Mouse (Mus musculus): ENCODE measurements around the gene Fam124b.

Fam124b gene

DNA sequence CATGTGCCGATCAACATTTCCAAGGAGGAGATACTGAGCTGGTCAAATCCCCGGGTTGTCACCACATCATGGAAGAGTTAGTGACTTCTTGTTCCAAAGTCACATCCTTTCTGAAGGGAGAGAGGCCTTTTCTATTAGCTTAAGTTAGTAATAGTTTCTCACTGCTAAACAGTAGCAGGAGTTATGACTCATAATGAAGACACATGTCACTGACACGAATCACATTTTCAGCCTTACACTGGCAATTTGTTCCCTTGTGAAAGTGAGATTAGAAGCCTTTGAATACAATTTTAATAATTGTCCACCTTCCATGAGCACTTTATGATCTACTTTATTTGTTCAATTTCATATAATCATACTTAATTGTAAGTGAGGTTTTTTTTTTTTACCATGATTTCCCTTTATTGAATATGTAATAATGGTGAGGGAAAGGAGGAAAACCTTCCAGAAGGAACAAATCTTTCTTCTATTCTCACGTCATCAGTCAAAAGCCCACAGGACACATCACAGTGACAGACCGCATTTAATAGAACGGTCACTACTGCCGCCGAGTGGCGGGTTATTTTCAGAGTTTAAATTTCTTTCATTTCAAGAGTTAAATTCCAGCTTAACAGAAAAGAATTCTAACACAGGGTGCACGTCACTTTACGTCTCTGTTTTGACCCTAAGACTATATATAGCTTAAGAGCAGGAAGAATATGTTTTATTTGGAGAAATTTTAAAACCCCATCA, 40.5 kb downstream of the Fam124b start:
- DNase-seq (ENCODE audit: low spot score in 2 of 2), result peak in 1 of 2 experiments; percentile 9

DNA sequence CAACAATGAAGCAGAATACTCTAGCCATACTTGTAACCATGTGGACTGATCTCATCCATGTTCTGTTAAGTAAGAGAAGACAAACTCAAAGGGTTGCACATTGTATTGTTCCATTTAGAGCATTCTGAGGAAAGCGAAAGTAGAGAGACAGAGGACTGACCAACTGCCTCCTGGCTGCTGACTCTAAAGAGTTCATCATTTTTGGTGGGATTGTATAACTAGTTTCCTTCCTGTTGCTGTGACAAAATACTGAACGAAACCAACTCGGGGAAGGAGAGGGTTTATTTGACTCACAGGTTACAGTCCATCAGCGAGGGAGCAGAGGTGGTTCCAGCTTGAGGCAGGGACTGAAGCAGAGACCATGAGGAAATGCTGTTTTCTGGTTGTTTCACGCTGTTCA, 50.6 kb downstream of the Fam124b start:
- DNase-seq (ENCODE audit: low spot score in 2 of 2), result no peak

DNA sequence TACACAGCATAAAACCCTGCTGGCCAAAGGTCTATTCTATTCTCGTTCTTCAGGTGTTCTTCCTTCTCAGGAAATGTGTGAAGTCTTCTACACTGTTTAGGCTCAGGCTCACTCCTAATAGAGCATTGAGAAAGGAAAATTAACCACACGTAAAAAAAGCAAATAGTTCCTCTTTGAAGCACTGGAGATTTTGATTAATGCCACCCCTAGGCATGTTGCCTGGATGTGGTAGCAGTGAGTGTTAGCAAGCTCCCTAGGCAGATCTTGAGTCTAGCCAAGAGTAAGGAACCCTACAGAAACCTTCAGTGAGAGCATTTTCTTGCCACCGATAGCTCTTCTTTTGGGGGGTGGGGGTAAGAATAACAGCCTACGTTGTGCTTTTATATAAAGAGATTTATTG, 51.7 kb downstream of the Fam124b start:
- no peak for DNase-seq (ENCODE audit: low spot score in 2 of 2)

DNA sequence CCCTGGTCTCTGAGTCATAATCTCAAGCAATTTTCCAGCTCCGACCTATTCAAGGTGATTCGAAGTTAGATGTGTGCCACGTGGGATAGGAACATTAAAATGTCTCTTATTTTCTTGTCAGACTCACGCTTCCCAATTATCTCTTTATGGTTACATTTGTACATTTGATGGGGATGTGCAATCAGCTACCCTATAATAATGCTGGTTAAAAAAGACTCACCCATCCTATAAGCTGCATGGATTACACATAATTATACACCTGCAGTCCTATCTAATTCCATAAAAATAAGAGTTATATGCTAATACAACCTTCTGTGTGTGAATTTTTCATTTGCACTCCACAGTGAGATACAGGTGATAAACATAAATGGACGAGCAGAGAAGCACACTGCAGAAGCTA, 52.9 kb downstream of the Fam124b start:
- no peak for DNase-seq (ENCODE audit: low spot score in 2 of 2)

DNA sequence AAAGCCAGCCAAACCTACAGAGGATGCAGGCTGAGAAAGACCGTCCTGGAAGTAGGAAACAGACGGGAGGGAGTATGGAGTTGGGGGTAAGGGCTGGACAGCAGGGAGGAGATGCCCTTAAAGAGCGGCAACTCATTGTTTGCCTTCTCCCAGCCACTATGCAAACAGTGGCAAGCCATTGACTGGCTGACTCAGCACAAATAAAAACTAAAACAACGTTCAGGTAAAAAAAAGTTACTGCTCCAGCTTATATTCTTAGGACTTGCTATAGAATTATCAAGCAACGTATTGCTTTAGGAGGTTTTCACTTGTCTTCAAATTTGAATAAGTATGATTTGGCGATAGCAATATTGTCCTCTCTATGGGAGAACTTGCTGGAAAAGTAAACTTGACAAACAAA, 55.3 kb downstream of the Fam124b start:
- DNase-seq (ENCODE audit: low spot score in 2 of 2), result no peak

DNA sequence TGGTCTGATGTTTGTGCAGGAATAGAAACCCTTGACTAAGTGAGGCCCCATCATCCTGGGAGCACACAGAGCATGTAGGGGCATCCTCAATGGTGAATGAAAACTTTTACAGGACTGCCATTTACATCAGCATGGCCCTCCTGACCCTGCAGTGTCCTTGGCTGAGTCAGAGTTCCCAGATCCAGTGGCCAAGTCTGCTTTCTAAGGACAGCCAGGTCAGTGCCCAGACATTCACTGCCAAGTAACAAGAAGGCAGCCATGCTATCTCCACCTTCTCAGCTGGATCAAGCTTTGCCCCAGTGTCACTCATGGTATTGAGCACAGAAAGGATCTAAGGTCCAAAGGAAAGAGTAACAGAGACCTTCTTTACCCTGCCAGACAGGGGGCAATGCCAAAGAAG, 58.7 kb downstream of the Fam124b start:
- no peak for DNase-seq (ENCODE audit: low spot score in 2 of 2)

DNA sequence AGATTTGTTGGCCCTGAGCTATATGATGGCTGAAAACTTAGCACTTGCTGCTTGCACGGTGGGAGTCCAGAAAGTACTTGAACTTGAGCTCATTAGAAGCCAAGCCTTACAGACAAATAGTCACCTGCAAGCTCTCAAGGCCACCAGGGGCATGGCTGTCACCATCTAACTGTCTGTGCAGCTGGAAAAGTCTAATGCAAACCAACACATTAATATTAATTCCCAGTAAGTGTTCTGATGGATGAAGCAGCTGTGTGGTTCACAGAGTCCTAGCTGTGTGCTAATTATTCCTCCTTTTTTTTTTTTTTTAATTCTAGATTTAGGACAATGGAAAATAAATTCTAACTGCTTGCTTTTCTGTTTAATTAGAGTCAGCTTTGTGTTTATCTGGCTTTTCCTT, 63.4 kb downstream of the Fam124b start:
- no peak for DNase-seq (ENCODE audit: low spot score in 2 of 2)

DNA sequence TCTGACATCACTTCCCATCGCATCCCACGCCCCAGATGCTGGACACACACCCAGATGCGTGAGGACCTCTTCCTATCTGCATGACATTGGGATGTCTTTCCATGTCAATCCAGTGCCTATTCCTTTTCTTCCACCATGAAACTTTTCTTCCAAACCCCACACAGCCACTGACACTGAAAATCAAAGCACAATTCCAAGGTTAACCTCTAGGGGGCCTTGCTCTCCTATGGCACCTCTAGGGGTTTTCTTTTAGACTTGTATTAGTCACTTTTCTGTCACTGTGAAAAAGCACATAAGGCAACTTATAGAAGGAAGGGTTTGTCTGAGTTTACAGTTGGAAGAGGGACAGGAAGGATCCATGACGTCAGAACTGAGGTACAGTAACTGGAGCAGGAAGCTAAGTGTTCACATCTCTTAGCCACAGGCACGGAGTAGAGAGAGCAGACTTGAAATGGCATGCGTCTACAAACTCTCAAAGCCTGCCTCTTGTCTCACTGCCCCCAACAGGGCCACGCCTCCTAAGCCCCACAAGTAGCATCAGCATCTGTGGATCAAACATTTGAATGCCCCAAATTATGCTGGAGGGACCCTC, 65.1 kb downstream of the Fam124b start:
- DNase-seq (ENCODE audit: low spot score in 2 of 2), result no peak

DNA sequence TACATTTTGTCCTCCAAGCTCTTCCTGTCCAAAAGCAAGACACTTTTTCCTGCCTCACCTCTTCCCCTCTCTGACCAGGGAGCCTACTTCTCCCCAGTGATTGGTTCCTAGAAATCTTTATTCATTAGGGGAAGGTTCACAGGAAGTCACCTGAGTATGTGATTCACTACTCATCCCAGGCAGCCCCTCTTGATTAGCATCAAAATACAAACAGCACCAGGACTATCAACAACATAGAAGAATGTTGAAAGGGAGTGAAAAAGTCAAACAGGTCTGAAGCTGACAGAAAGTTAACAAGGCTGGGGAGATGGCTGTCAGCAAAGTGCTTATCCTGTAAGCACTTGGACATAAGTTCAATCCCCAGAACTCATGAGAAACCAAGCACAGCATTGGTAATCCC, 67.6 kb downstream of the Fam124b start:
- no peak for DNase-seq (ENCODE audit: low spot score in 2 of 2)
